Mouse (Mus musculus): ENCODE measurements around the gene Wdr6. TPM values are rescaled to one million over a fixed set of nuclear protein-coding genes. Genes with fewer than 3 reads are reported as not detected.

Wdr6 gene
- total RNA-seq, 1 experiment from 2014 or later = 5.8 TPM

DNA sequence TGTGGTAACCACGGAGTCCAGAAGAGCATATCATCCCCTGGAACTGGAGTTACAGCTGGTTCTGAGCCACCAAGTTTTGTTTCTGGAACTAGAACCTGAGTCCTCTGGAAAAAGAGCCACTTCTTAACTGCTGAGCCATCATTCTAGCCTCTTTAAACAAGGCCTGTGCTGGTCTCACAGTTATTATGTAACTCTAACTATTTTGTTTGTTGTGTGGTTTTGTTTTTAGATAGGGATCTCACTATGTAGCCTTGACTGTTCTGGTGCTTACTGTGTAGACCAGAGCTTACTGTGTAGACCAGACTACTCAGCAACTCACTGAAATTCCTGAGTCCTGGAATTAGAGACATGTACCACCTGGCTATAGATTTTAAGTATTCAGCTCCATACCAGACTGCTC is 31.7 kb downstream of the Wdr6 start:
- no peak for ATAC-seq (replicated peaks; ENCODE audit: insufficient number of reproducible peaks, low FRiP score, low TSS enrichment, poor library complexity, severe bottlenecking)

DNA sequence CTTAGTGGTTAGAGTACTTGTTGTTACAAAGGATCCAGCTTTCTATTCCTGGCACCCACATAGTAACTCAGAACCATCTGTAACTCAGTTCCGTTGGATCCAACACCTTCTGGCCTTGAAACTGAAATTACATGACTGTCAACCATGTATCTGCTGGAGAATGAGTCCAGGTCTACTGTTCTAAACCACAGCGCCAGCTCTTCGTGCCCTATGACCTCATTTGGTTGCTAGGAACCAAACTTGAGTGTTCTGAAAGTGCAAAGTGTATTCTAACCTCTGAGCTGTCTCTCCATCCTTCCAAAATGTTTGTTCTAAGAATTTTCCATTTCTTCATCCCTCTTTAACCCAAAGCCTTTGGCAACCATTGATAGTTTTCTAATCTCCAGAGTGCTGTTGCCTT is 32.6 kb downstream of the Wdr6 start:
- ATAC-seq (replicated peaks; ENCODE audit: insufficient number of reproducible peaks, low FRiP score, low TSS enrichment, poor library complexity, severe bottlenecking) = no peak

DNA sequence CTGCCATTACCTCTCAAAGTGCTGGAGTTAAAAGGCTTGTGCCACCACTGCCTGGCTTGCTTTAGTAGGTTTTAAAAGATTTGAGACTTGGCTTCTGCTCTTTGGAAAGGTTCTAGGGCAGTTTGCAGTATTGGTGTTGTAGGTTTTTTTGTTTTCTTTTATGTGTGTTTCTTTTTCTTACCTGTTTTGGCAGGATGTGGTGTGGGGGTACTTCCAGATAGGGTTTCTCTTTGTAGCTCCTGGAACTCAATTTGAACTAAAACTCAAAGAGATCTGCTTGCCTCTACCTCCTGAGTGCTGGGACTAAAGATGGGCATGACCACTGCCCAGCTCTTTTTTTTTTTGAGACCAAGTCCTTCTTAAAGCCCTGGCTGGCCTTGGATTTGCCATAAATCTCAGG is 37.7 kb downstream of the Wdr6 start:
- ATAC-seq (replicated peaks; ENCODE audit: insufficient number of reproducible peaks, low FRiP score, low TSS enrichment, poor library complexity, severe bottlenecking) = no peak

DNA sequence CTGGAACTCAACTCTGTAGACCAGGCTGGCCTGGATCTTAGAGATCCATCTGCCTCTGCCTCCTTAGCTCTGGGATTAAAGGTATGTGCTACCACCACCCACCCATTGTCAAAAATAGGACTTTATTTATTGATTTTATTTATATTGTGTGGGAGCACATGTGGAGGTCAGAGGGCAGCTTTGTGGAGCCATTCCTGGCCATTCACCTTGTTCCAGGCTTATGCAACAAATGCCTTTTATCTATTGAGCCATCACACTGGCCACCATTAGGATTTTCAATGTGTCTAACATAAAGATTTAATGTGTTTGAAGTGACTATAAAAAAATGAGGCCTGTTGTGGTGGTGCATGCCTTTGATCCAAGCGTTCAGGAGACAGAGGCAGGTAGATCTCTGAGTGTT is 47.0 kb downstream of the Wdr6 start:
- ATAC-seq (replicated peaks; ENCODE audit: insufficient number of reproducible peaks, low FRiP score, low TSS enrichment, poor library complexity, severe bottlenecking) = no peak

DNA sequence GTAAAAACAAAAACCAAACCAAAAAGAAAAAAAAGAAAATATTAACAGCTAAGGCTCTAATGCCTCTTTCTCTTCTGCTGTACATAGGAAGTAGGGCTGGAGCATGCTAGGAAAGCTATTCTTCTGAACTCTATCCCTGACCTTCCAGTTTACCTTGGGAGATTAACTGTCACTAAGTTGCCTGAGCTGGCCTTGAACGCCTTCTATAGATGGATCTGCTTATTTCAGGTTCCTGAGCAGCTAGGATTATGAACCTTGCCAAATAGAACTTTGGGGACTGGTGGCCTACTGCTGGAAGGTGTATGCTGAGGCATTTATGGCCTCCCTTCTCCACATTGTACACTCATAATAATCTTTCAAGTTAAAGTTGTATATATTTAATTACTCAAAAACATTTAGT is 47.6 kb downstream of the Wdr6 start:
- no peak for ATAC-seq (replicated peaks; ENCODE audit: insufficient number of reproducible peaks, low FRiP score, low TSS enrichment, poor library complexity, severe bottlenecking)

DNA sequence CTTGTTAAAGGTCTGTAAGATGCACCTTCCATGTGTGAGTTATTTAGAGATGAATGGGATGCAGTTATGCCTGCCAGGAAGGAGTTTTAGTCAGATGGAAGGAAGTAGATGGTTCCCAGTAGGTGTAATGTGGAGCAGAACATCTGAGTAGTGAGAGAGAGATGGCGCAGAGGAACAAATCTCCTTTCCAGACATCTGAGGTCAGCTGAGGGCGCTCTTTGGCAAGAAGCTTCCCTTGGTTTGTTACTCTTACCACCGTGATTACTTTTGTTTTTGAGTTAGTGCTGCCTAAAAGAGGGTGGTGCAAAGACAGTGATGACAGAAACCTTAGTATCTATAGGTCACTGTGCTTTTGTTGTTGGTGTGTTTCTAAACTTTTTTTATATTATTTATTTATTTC is 53.1 kb downstream of the Wdr6 start:
- no peak for ATAC-seq (replicated peaks; ENCODE audit: insufficient number of reproducible peaks, low FRiP score, low TSS enrichment, poor library complexity, severe bottlenecking)

DNA sequence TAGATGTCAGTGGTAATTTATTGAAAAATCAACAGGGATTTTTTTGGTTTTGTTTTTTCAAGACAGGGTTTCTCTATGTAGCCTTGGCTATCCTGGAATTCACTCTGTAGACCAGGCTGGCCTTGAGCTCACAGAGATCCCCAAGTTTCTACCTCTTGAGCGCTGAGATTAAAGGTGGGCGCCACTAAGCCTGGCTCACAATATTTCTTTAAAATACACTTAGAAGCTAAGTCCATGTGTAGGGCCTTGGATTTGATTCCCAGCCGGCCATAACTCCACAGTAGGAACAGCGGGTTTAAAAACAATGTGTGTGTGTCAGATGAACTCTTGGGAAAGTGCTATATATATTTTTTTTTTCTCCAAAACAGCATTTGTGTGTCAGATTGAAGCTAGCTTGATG is 55.2 kb downstream of the Wdr6 start:
- no peak for ATAC-seq (replicated peaks; ENCODE audit: insufficient number of reproducible peaks, low FRiP score, low TSS enrichment, poor library complexity, severe bottlenecking)

Other genes with a start within 250 kb of the Wdr6 start
- 1,210 to 1,931 TPM (median 1,658 TPM) in 3 replicates for gene Gpx1, start 239.8 kb downstream of the Wdr6 start, total RNA-seq (2017)
- 106 to 168 TPM (median 114 TPM) in 3 replicates for gene Usp4, start 230.9 kb downstream of the Wdr6 start, total RNA-seq (2017)
- gene 1700102P08Rik, start 185.9 kb downstream of the Wdr6 start, total RNA-seq (2017) = 3.5 to 8.4 TPM (median 4.9 TPM) in 3 replicates
- gene Ccdc36, start 150.3 kb downstream of the Wdr6 start, total RNA-seq (2017) = not detected in 3 replicates
- gene BC048562, start 142.3 kb downstream of the Wdr6 start, total RNA-seq (2017) = not detected in 3 replicates
- gene Ccdc71, start 118.2 kb downstream of the Wdr6 start, total RNA-seq (2017) = 12.6 to 19.5 TPM (median 14.1 TPM) in 3 replicates
- 0.48 to 0.97 TPM in 2 of 3 replicates, not detected in the other for gene Klhdc8b, start 117.2 kb downstream of the Wdr6 start, total RNA-seq (2017)
- not detected in 3 replicates for gene Lamb2, start 99.0 kb downstream of the Wdr6 start, total RNA-seq (2017)
- 39.9 to 81.2 TPM (median 50.5 TPM) in 3 replicates for gene Usp19, start 88.1 kb downstream of the Wdr6 start, total RNA-seq (2017)
- 129 to 159 TPM (median 133 TPM) in 3 replicates for gene Qars, start 71.0 kb downstream of the Wdr6 start, total RNA-seq (2017)
- 169 to 180 TPM (median 176 TPM) in 3 replicates for gene Qrich1, start 61.9 kb downstream of the Wdr6 start, total RNA-seq (2017)
- gene Impdh2, start 18.5 kb downstream of the Wdr6 start, total RNA-seq (2017) = 62.6 to 85.5 TPM (median 75.7 TPM) in 3 replicates
- gene Ndufaf3, start 11.3 kb downstream of the Wdr6 start, total RNA-seq (2017) = 8.3 to 13.4 TPM (median 8.5 TPM) in 3 replicates
- 30.3 to 61.1 TPM (median 44.8 TPM) in 3 replicates for gene Dalrd3, start 8.9 kb downstream of the Wdr6 start, total RNA-seq (2017)
- gene P4htm, start 18.9 kb upstream of the Wdr6 start, total RNA-seq (2017) = 0.75 to 2.6 TPM (median 0.87 TPM) in 3 replicates
- 163 to 214 TPM (median 169 TPM) in 3 replicates for gene Arih2, start 70.6 kb upstream of the Wdr6 start, total RNA-seq (2017)
- 41.3 to 54.1 TPM (median 43.3 TPM) in 3 replicates for gene Slc25a20, start 83.3 kb upstream of the Wdr6 start, total RNA-seq (2017)
- gene Prkar2a, start 110.6 kb upstream of the Wdr6 start, total RNA-seq (2017) = 13.1 to 24.5 TPM (median 23.8 TPM) in 3 replicates
- gene Ip6k2, start 205.1 kb upstream of the Wdr6 start, total RNA-seq (2017) = 34.7 to 78.2 TPM (median 74.6 TPM) in 3 replicates
- 1.8 to 7.4 TPM (median 4.9 TPM) in 3 replicates for gene Nckipsd, start 229.6 kb upstream of the Wdr6 start, total RNA-seq (2017)
- 0.48 to 2.7 TPM (median 0.68 TPM) in 3 replicates for gene Celsr3, start 247.6 kb upstream of the Wdr6 start, total RNA-seq (2017)